Mouse (Mus musculus): ENCODE measurements around the gene Arf6.

Gene Arf6

GRCm38 (mm10) chr12:69414826-69415572 lies 43.0 kb downstream of the Arf6 start:
- no peak for DNase-seq

GRCm38 (mm10) chr12:69416793-69417192 lies 44.8 kb downstream of the Arf6 start:
- DNase-seq, result no peak

GRCm38 (mm10) chr12:69417701-69418291 lies 45.8 kb downstream of the Arf6 start:
- DNase-seq, result no peak

- DNase-seq, result no peak
These were observed 46.7 kb downstream of the Arf6 start for GRCm38 (mm10) chr12:69418606-69419005.

- DNase-seq, result peak; percentile 30
These were observed 47.2 kb downstream of the Arf6 start for GRCm38 (mm10) chr12:69419017-69419605.

- DNase-seq, result no peak
These were observed 47.7 kb downstream of the Arf6 start for GRCm38 (mm10) chr12:69419606-69420005.

GRCm38 (mm10) chr12:69420716-69421115 lies 48.8 kb downstream of the Arf6 start:
- no peak for DNase-seq

GRCm38 (mm10) chr12:69422827-69423537 lies 51.0 kb downstream of the Arf6 start:
- peak; percentile 22 for DNase-seq

Measured in layer of hippocampus, adult 9-11 months (tissue).